Mouse (Mus musculus) G1E (cell line): ENCODE data around the gene Cmss1. TPM values are rescaled to one million over a fixed set of nuclear protein-coding genes. Genes with fewer than 3 reads are reported as not detected.

Experiments used
- ATAC-seq: 2 replicates; pipeline ENCODE4 v1.8.0; 2016; ENCODE audit warnings: mild to moderate bottlenecking; ENCODE audit not compliant: insufficient number of reproducible peaks, poor library complexity, low FRiP score, severe bottlenecking; ENCODE audit errors: extremely low read depth
- DNase-seq: peaks from one replicate; pipeline ENCODE4 v3.0.0; 2012; ENCODE audit warnings: low spot score
- H3K27me3 ChIP-seq: 2 replicates; pipeline ENCODE4 v1.6.1; 2012; ENCODE audit warnings: mild to moderate bottlenecking, low read length, inconsistent platforms; ENCODE audit not compliant: insufficient read depth
- H3K36me3 ChIP-seq: replicated peaks from 2 replicates; pipeline ENCODE3; 2012; ENCODE audit warnings: mild to moderate bottlenecking, inconsistent platforms
- H3K4me1 ChIP-seq: 2 replicates; pipeline ENCODE4 v1.6.1; 2012; ENCODE audit warnings: low read depth, low read length, inconsistent platforms, mixed read lengths; ENCODE audit not compliant: insufficient read depth
- H3K4me3 ChIP-seq: 2 replicates; pipeline ENCODE4 v1.5.1; 2012; ENCODE audit warnings: low read depth, mild to moderate bottlenecking, inconsistent platforms, low read length, moderate library complexity, mixed read lengths
- H3K9me3 ChIP-seq: replicated peaks from 2 replicates; pipeline ENCODE4 v1.6.1; 2012; ENCODE audit warnings: inconsistent platforms
- CTCF ChIP-seq: IDR thresholded peaks from 2 replicates; pipeline ENCODE4 v1.5.1; 2012; ENCODE audit warnings: low read depth, low read length, inconsistent platforms, mixed read lengths
- GATA1 ChIP-seq: IDR thresholded peaks from 2 replicates; pipeline ENCODE4 v1.6.1; 2012; ENCODE audit warnings: borderline replicate concordance, low read length, inconsistent platforms, mixed read lengths
- GATA2 ChIP-seq: IDR thresholded peaks from 2 replicates; pipeline ENCODE4 v1.6.1; 2012; ENCODE audit warnings: low read depth, low read length, inconsistent platforms, borderline replicate concordance
- POLR2AphosphoS5 ChIP-seq: IDR thresholded peaks from 2 replicates; pipeline ENCODE4 v1.6.1; 2012; ENCODE audit warnings: low read depth, low read length, inconsistent platforms; ENCODE audit not compliant: insufficient replicate concordance
- TAL1 ChIP-seq: conservative IDR thresholded peaks from 2 replicates; pipeline ENCODE4 v1.6.1; 2012; ENCODE audit warnings: low read depth, low read length, inconsistent platforms, mixed read lengths
- polyA plus RNA-seq: library from polyadenylated mRNA; stranded (reverse); fragments of >175 nt; gene quantifications from 2 replicates; pipeline ENCODE4 v1.2.3, GENCODE M21; 2012
- total RNA-seq, 2 experiments: library from RNA; stranded (forward) in 1 of 2; stranded (reverse) in 1 of 2; fragments of 200-1000 nt in 1 of 2; fragments of >200 nt in 1 of 2; fragmentation: Nextera tagmentation in 1 of 2; gene quantifications; 2 replicates each; pipeline ENCODE4 v1.2.3; 2014 to 2017

The Cmss1 gene
- total and polyA plus RNA-seq, 3 experiments: 12.8 to 66.7 (median 66.3) TPM

- H3K9me3 ChIP-seq: no peaks in the 10 kb centered on the region
Measured at GRCm38 (mm10) chr16:57417017-57417416, 189.6 kb downstream of the Cmss1 start.

GRCm38 (mm10) chr16:57416049-57416448 is 190.6 kb downstream of the Cmss1 start:
- ATAC-seq: no peak
- TF ChIP-seq TAL1 (no peak), GATA2 (no peak), GATA1 (no peak), POLR2AphosphoS5 (no peak), CTCF (no peak)
- Histone ChIP-seq H3K36me3 (peaks cover 8% of the 10 kb centered on the region), H3K4me1 (no peaks in the 10 kb centered on the region), H3K27me3 (no peaks in the 10 kb centered on the region), H3K4me3 (no peak overlapping the region), H3K9me3 (no peaks in the 10 kb centered on the region)
- no peak for DNase-seq

More at GRCm38 (mm10) chr16:57417017-57417416, 189.6 kb downstream of the Cmss1 start:
- DNase-seq (no peak), ATAC-seq (no peak)
- Histone ChIP-seq H3K4me1 (no peaks in the 10 kb centered on the region), H3K36me3 (peaks cover 8% of the 10 kb centered on the region), H3K27me3 (no peaks in the 10 kb centered on the region), H3K4me3 (no peak overlapping the region)
- TF ChIP-seq GATA2: no peak

DNA sequence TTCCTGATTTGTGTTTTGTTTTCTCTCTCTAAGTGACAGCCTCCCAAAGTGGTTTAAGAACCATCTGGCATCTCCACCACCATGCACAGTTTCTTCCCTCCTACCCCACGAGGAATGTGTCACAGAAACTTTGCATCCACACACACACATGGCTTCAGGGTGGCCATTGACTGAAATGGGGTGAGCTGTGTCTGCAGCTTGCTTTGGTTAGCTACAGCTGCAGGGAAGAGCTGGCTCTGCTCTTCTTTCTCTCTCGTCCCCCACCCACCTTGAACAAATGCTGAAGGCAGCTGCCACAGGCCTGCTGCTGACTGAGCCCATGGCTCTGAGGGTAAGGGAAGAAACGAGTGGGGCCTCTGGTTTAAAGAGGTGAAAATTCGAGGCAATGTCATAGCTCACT is 193.9 kb downstream of the Cmss1 start:
- H3K27me3 ChIP-seq: no peaks in the 10 kb centered on the region
- no peak overlapping the region for H3K4me3 ChIP-seq
- ATAC-seq (no peak), DNase-seq (no peak)
- H3K9me3 ChIP-seq: no peaks in the 10 kb centered on the region
- TF ChIP-seq CTCF (no peak), GATA1 (no peak), GATA2 (no peak), TAL1 (no peak), POLR2AphosphoS5 (no peak)
- no peaks in the 10 kb centered on the region for H3K4me1 ChIP-seq
- H3K36me3 ChIP-seq: peaks cover 5% of the 10 kb centered on the region

DNA sequence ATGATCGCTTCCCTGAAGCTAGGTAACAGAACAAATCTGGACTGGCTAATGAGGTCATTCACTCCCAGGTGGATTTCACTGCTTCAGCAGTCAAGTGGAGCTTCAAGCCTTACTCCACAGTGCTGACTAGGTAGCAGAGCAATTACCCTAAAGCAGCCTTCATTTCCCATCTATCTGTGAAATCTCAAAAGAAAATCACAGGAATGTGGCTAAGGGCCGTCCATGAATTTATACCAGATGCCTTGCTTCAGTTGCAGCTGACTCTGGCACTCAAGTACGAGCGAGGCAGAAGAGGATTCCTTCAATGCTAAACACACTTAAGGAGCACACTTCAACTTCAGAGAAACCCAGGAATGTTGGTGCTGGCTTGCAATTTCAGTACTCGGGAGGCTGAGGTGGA is 202.8 kb downstream of the Cmss1 start:
- Histone ChIP-seq H3K36me3 (peaks cover 10% of the 10 kb centered on the region), H3K27me3 (no peaks in the 10 kb centered on the region), H3K4me3 (no peak overlapping the region), H3K4me1 (no peaks in the 10 kb centered on the region), H3K9me3 (no peaks in the 10 kb centered on the region)
- DNase-seq (no peak), ATAC-seq (no peak)
- TF ChIP-seq CTCF (no peak), GATA1 (no peak), GATA2 (no peak), POLR2AphosphoS5 (no peak), TAL1 (no peak)

DNA sequence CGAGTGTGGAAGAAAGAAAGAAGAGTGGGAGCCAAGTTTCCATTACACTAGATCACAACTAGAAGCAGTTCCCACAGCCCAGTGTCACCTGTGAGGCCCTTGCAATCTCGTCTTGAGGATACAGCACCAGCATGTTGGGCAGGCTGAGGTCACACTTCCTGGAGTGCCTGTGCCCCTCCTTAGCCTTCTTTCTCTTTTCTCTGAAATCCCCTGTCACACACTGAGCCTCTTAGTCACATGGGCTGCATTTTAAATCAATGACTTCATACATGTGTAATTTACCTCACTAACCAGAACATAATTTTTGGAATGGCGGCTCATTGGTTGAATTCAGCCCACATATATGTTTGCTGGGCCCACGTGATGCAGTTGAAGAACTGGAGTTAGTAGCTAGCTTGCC is 203.8 kb downstream of the Cmss1 start:
- no peak for ATAC-seq
- DNase-seq: no peak

DNA sequence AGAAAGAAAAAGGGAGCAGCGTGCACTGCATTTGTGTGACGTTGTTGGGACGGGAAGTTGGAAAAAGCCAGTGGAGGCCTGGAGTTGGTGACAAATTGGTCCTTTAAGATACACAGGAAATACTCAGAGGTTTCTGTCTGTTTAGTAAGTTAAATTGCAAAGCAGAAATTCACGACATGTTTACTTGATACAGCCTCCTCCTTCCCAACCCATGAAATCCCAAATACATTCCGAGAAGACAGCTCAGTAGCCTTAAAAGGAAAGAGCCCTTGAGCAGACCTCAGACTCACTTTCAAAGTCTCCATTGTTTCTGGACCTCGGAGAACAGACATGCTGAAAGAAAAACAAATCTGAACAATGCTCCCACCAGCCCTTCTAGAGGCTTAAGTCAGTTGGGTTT is 205.0 kb downstream of the Cmss1 start:
- Histone ChIP-seq H3K36me3 (peaks cover 14% of the 10 kb centered on the region), H3K4me3 (no peak overlapping the region), H3K9me3 (no peaks in the 10 kb centered on the region), H3K27me3 (no peaks in the 10 kb centered on the region), H3K4me1 (no peaks in the 10 kb centered on the region)
- ATAC-seq (no peak), DNase-seq (no peak)
- no peak for TF ChIP-seq CTCF
- no peak for TF ChIP-seq GATA2
- TF ChIP-seq TAL1: no peak
- TF ChIP-seq GATA1: no peak
- no peak for TF ChIP-seq POLR2AphosphoS5

More for the DNA sequence above, 203.8 kb downstream of the Cmss1 start:
- TF ChIP-seq TAL1 (no peak), CTCF (no peak), GATA2 (no peak), GATA1 (no peak), POLR2AphosphoS5 (no peak)
- peaks cover 14% of the 10 kb centered on the region for H3K36me3 ChIP-seq
- H3K9me3 ChIP-seq: no peaks in the 10 kb centered on the region
- H3K27me3 ChIP-seq: no peaks in the 10 kb centered on the region
- no peaks in the 10 kb centered on the region for H3K4me1 ChIP-seq
- no peak overlapping the region for H3K4me3 ChIP-seq

DNA sequence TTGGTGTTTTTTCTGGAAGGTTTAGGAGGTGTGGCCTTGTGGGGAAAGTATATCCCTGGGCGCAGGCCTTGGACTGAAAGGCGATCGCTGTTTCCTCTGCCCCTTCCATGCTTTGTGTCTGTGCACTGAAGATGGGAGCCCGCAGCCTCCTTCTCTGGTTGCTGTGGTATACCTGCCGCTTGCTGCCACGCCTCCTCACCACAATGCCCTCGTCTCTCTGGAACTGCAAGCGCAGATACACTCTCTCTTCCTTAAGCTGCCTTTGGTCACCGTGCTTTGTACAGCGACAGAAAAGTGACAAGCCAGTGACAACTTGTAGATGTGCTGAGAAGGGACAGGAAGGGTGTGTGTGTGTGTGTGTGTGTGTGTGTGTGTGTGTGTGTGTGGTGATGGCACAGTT is 207.1 kb downstream of the Cmss1 start:
- no peaks in the 10 kb centered on the region for H3K27me3 ChIP-seq
- H3K4me1 ChIP-seq: peaks cover 4% of the 10 kb centered on the region; the same call in 1 of the 2 replicates
- DNase-seq (no peak), ATAC-seq (no peak)
- H3K4me3 ChIP-seq: no peak overlapping the region
- TF ChIP-seq CTCF (no peak), POLR2AphosphoS5 (no peak), TAL1 (no peak), GATA1 (no peak), GATA2 (no peak)
- H3K36me3 ChIP-seq: peaks cover 25% of the 10 kb centered on the region
- no peaks in the 10 kb centered on the region for H3K9me3 ChIP-seq
